Mouse (Mus musculus): ENCODE measurements at regions not wholly inside any gene's neighbourhood (a gene's known extent, or its start where the extent isn't known, plus 50 kb on each side); places are given as distances from the start of the nearest gene placed in this dataset.
A peak's percentile ranks its signal among the peaks of the same experiment; 100 is the strongest.

DNA sequence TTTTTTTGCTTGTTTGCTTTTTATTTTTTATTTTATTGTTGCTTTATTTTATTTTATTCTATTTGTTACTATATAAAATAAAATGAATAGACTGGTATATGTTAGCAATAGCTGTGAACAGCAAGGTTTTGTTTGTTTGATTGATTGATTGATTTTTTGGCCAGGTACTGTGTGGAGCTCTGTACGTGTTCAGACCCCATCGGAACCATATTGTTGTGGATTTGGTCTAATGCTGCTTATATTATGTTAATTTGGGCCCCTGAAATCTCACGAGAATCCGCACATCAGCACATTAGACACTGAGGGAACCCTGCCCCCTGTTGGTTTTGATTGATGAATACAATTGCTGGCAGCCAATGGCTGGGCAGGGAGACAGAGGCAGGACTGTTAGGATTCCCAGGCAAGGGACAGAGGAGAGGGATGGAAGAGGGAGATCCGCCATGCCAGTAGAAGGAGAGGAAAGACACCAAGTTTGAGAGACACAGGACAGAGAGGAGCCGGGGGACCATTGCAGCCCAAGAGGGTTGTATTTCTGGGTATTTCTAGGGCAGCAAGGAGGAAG, 482.3 kb downstream of the Ipo11 start:
- no peak for TF ChIP-seq POLR2A (IDR thresholded peaks at IDR 0.05; ENCODE audit: borderline replicate concordance, extremely low read depth, insufficient read depth, insufficient read length, poor library complexity, severe bottlenecking)
- peak; percentile 10; the same call in 1 of the 2 replicates for TF ChIP-seq CTCF (IDR thresholded peaks at IDR 0.05; ENCODE audit: borderline replicate concordance, extremely low read depth, insufficient read depth, insufficient read length)

Data from brain, embryonic 14.5 days (tissue).